Mouse (Mus musculus) cerebellum, adult 2 months (tissue): ENCODE data around the gene Abhd17c. TPM values are rescaled to one million over a fixed set of nuclear protein-coding genes. Genes with fewer than 3 reads are reported as not detected.
"Not testable (repeated sequence)": the region's sequence is repeated elsewhere in the genome, so short reads cannot be mapped to it uniquely, and the experiment has no call there.

Experiments used
- DNase-seq, 2 experiments: peaks; one replicate each; pipeline ENCODE4 v3.0.0; 2021
- H3K27ac ChIP-seq: fragments of 200-500 bp; 2 replicates; pipeline ENCODE4 v1.5.1; 2012; ENCODE audit warnings: low read length, control low read depth, inconsistent platforms; ENCODE audit not compliant: insufficient read depth
- H3K27me3 ChIP-seq: fragments of 200-500 bp; 2 replicates; pipeline ENCODE4 v1.6.1; 2012; ENCODE audit warnings: inconsistent platforms, mild to moderate bottlenecking, low read length, moderate library complexity; ENCODE audit not compliant: control insufficient read depth, insufficient read depth
- H3K4me1 ChIP-seq: fragments of 200-500 bp; 2 replicates; pipeline ENCODE4 v1.6.1; 2011; ENCODE audit warnings: low read length; ENCODE audit not compliant: control insufficient read depth, insufficient read depth
- H3K4me3 ChIP-seq: fragments of 200-500 bp; replicated peaks from 2 replicates; pipeline ENCODE3; 2011; ENCODE audit warnings: mild to moderate bottlenecking, low read depth, low read length, control low read depth; ENCODE audit not compliant: insufficient read depth
- CTCF ChIP-seq: fragments of 200-500 bp; IDR thresholded peaks from 2 replicates; pipeline ENCODE4 v1.5.1; 2011; ENCODE audit warnings: low read depth, mild to moderate bottlenecking, control low read depth, low read length, moderate library complexity, borderline replicate concordance; ENCODE audit not compliant: insufficient read depth
- POLR2A ChIP-seq: fragments of 200-500 bp; IDR thresholded peaks from 2 replicates; pipeline ENCODE4 v1.6.1; 2011; ENCODE audit warnings: low read length, control low read depth, borderline replicate concordance; ENCODE audit not compliant: insufficient read depth
- WGBS: fragments of 180-500 bp; shearing (Covaris S2); methylation state at CpG from one replicate; pipeline ENCODE4 v1.1.7; 2018; 5-methylcytosine and 5-hydroxymethylcytosine counted together
- polyA plus RNA-seq: library from polyadenylated mRNA; depleted of rRNA; stranded (reverse); fragments of >200 nt; gene quantifications from 2 replicates; pipeline ENCODE4 v1.2.3, GENCODE M21; 2012

Gene Abhd17c
- polyA plus RNA-seq, 1 experiment: 22.8 TPM

GRCm38 (mm10) chr7:84184703-84185102 lies 33.0 kb upstream of the Abhd17c start:
- Histone ChIP-seq H3K4me3 (no peak overlapping the region), H3K4me1 (no peaks in the 10 kb centered on the region), H3K27me3 (no peaks in the 10 kb centered on the region), H3K27ac (no peak overlapping the region)
- 82% methylated on average over 3 of the region's 3 CpGs for WGBS
- no peak for DNase-seq
- TF ChIP-seq POLR2A (no peak), CTCF (no peak)

GRCm38 (mm10) chr7:84178809-84179208 lies 27.1 kb upstream of the Abhd17c start:
- H3K27me3 ChIP-seq, H3K27ac ChIP-seq, DNase-seq, H3K4me1 ChIP-seq, H3K4me3 ChIP-seq: not testable (repeated sequence)
- WGBS: 98% methylated on average over 2 of the region's 2 CpGs

- 60% methylated on average over 11 of the region's 11 CpGs for WGBS
- no peak for TF ChIP-seq CTCF
- no peak for TF ChIP-seq POLR2A
- H3K27ac ChIP-seq: no peak overlapping the region
Observed at GRCm38 (mm10) chr7:84174655-84175448, 23.2 kb upstream of the Abhd17c start.

GRCm38 (mm10) chr7:84173394-84173793 lies 21.7 kb upstream of the Abhd17c start:
- Histone ChIP-seq H3K27ac (no peak overlapping the region), H3K4me1 (no peaks in the 10 kb centered on the region), H3K27me3 (no peaks in the 10 kb centered on the region), H3K4me3 (no peak overlapping the region)
- 83% methylated on average over 4 of the region's 4 CpGs for WGBS
- no peak for DNase-seq
- TF ChIP-seq POLR2A: no peak
- no peak for TF ChIP-seq CTCF

More at GRCm38 (mm10) chr7:84174655-84175448, 23.2 kb upstream of the Abhd17c start:
- Histone ChIP-seq H3K4me1 (no peaks in the 10 kb centered on the region), H3K27me3 (no peaks in the 10 kb centered on the region), H3K4me3 (no peak overlapping the region)
- peak in 1 of 2 experiments; percentile 21 for DNase-seq

- no peak for DNase-seq
Observed at GRCm38 (mm10) chr7:84171177-84171787, 19.6 kb upstream of the Abhd17c start.

GRCm38 (mm10) chr7:84168355-84168754 lies 16.7 kb upstream of the Abhd17c start:
- TF ChIP-seq CTCF: no peak
- no peak for TF ChIP-seq POLR2A
- Histone ChIP-seq H3K27ac (no peak overlapping the region), H3K27me3 (no peaks in the 10 kb centered on the region), H3K4me3 (no peak overlapping the region), H3K4me1 (no peaks in the 10 kb centered on the region)
- no peak for DNase-seq
- 91% methylated on average over 2 of the region's 2 CpGs for WGBS

More at GRCm38 (mm10) chr7:84171177-84171787, 19.6 kb upstream of the Abhd17c start:
- WGBS: 90% methylated on average over 1 of the region's 1 CpGs
- Histone ChIP-seq H3K27me3 (no peaks in the 10 kb centered on the region), H3K4me1 (no peaks in the 10 kb centered on the region), H3K27ac (no peak overlapping the region), H3K4me3 (no peak overlapping the region)
- TF ChIP-seq CTCF (no peak), POLR2A (no peak)

GRCm38 (mm10) chr7:84166721-84167419 lies 15.2 kb upstream of the Abhd17c start:
- H3K4me1 ChIP-seq: no peaks in the 10 kb centered on the region
- DNase-seq: no peak
- no peak overlapping the region for H3K4me3 ChIP-seq
- H3K27ac ChIP-seq: no peak overlapping the region
- no peak for TF ChIP-seq CTCF
- no peak for TF ChIP-seq POLR2A
- 91% methylated on average over 4 of the region's 4 CpGs for WGBS
- H3K27me3 ChIP-seq: no peaks in the 10 kb centered on the region

GRCm38 (mm10) chr7:84166007-84166406 lies 14.3 kb upstream of the Abhd17c start:
- no peaks in the 10 kb centered on the region for H3K4me1 ChIP-seq
- WGBS: 83% methylated on average over 1 of the region's 1 CpGs
- H3K4me3 ChIP-seq: no peak overlapping the region
- TF ChIP-seq POLR2A: no peak
- TF ChIP-seq CTCF: no peak
- no peak overlapping the region for H3K27ac ChIP-seq
- no peak for DNase-seq
- H3K27me3 ChIP-seq: no peaks in the 10 kb centered on the region
